Mouse (Mus musculus): ENCODE data around the gene Ube2cbp.

DNA sequence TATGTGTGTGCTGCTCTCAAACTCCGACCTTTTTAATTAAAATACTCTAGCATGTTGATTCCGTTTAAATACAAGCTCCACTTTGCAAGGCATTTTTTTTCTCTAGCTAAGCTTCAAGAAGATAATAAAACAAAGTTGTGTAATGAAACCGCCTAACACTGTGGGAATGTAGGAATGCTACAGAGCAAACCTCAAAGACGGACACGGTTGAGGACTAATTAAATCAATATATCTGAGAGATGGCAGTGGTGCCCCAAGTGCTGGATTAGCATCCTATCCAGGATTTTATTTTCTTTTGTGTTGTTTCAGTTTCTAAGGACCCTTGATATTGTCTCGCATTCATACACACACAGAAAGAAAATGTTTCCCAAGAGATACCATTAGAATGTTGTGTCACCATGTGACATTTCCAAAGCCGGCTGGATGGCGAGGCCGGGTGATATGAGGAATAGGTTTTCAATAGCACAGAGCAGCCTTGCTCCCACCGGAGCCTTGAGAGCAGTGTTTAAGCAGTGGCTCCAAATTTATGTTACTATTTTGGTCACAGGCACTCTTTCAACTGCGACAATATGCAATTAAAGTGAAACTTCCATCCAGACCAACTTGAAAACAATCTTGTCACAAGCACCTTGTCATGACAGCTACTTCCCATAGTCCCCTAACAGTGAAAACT, 26.3 kb downstream of the Ube2cbp start:
- TF ChIP-seq POLR2A (IDR thresholded peaks at IDR 0.05; ENCODE audit: low read depth, low read length) (no peak), CTCF (IDR thresholded peaks at IDR 0.05; ENCODE audit: extremely low read depth, insufficient read length, insufficient replicate concordance, low read depth, low read length) (no peak)

Data from small intestine, adult 2 months (tissue).